Mouse (Mus musculus) kidney, postnatal 36 days (tissue): ENCODE data around the gene Nphp1.

Source experiments
- DNase-seq, 2 experiments: peaks; one replicate each; pipeline ENCODE4 v3.0.0; 2021 to 2022; ENCODE audit warnings: mixed read lengths in 2 of 2

Gene Nphp1

DNA sequence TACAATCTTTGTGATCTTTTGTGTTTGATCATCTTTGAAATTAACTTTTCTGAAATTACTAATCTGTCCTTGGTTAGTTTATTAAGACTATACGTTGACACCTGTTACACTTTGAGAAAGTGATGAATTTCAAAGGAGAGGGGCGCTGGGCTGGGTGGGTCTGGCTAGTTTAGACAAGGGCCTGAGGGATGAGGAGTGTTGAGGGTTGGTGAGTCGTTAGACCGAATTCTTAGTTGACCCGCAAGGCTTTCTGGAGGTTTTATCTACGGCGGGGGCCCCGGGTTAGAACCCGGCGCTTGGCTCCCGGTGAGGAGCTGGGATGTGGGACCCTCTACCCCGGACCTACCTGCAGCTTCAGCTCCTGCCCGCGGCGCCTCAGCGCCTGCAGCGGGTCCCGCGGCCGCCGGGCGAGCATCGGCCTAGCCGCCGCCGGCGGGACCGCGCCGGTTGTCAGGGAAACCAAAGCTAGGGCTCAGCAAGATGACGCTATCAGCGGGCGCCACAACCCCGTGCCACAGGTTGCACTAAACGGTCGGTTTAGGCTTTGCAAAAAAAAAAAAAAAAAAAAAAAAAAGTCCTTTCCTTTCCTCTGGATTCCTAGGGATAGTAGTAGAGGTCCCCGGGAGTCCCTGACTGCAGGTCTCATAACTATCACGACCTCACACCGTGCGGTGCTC is at the start of gene Nphp1:
Gene Nphp1 (minus strand): TSS at position 458 of the 677 bp plus-strand sequence.
- DNase-seq: peak; percentile 92 to 95

DNA sequence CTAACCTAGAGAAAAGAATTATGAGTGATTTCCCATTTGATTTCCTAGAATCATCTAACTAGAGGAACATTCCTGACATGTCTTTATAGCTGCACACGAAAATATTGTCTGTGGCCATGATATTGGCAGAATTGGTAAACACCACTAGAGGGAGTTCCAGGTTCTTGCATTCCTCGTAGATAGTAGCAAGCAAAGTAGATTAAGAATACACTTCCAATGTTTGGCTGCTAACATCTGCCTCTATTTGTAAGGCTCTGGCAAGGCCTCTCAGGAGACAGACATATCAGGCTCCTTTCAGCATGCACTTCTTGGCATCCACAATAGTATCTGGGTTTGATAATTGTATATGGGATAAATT is 44.1 kb upstream of the Nphp1 start:
- peak; percentile 5 to 32 for DNase-seq

DNA sequence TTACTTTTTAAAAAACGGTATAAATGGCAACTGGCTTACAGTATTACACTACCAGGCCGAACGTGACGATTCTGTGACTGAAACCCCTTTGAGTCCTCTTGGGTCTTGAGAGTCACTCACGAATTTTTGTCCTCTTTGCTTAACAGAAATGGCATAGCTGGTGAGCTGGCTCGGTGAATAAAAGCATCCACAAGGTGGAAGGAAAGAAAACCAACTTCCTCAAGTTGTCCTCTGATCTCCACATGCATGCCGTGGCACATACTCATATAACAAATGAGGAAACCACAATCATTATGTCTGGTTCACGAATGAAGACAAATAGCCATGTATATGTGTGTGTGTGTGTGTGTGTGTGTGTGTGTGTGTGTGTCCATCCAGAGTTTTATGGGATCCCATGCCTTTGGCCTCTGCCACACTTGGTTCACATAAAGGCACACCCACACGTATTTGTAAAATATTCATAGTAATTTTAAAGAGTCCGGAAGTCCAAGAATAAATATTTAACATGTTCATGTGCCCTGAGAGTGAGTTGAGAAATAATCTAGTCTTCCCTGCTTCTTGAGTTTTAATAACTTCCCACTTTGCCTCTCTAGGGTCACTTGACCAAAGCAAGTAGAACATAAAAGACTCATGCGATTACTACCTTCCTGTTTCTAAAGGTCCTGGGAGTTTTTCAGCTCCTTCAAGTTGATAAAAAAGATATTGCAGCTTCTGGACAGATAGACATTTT is 43.6 kb upstream of the Nphp1 start:
- DNase-seq: no peak

DNA sequence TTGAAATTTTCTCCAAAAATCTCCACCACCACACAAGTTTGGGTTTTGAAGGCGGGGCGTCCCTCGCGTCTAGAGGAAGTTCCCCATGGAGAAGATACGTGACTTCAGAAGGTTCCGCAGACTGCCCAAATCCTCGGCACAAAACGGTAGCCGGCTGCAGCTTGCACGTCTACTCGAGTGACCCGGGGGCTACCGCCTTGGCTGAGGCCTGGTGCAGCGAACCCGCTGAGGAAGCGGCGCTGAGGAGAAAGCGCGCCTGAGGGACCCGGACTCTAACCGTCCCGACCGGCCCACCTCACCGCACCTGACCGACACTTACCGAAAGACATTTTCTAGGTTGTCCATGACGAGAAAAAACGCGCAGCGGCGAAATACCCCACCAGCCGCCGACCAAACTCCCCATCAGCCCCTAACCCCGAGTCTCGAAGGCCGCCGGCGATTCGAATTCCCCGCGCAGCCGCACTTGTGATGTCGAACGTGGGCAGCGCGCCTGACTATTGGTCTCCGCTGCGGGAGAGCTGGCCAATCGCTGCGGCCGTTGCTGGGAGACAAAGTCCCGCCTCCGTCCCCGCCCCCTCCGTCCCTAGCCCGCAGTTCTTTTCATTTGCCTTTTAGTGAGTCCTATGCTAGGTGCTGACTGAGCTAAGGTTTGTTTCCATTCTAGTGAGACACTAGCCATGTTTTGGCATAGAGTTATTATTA is 42.9 kb upstream of the Nphp1 start, which contains the start of gene Bub1:
Gene Bub1 (minus strand): TSS at position 465 of the 702 bp plus-strand sequence.
- DNase-seq: peak; percentile 96 to 99

DNA sequence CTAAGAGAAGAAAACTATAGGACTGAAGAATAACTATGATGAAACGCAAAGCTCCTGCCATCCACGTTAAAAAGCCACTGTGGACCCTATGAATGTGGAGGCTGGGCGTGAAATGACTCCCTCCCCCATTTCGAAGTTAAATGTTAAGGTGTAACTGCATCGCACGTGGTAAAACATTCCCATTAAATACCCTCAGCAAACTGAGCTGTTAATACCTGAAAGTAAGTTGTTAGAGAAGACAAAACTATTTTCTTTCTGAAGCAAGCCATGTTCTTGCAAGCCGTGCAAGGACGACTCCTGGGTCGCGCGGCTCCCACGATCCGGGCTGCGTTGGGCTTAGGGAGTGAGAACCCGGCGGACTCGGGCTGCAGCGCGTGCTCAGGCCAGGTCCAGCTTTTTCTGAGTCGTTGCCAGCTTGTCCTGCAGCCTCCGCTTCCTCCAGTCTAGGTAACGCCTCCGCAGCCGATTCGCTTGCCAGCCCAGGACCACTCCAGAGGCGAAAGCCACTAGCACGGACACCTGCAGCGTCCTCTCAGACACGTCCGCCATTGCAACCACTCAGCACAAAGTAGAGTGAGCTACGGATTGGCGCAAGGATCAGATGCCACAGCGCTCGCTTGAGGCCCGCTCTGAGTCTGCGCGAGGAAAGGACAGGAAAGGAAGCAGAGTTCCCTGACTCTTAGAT is 3.4 kb upstream of the Nphp1 start, which contains the start of gene Mtln:
Gene Mtln (minus strand): TSS at position 570 of the 685 bp plus-strand sequence.
- peak; percentile 93 for DNase-seq

DNA sequence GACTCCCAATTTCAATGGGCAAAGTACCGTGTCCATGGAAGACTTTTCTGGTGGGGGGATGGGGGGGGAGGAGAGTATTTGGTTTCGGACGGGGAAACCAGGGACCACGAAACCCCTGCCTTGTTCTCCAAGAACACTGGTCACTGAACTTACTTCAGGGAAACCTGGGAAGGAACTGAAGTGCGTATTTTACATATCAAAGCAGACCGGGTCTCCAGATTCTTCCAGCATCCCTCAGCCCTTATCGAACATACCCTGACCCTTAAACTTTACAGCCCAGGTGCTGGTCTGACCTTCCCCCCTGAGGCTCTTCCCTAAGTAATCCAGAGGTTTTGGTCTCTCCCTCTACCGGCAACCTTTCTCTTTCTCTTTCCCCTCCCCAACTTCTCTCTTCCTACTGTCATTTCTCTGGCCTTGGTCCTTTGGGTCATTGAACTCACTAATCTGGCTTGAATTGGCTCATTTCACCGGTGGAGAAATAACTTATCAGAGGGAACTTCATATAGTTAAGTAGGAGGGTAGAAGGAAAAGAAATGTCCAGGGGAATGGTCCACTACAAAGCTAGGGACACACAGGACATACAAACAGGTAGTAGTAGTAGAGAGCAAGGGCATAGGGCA is 1.1 kb upstream of the Nphp1 start:
- DNase-seq: no peak

DNA sequence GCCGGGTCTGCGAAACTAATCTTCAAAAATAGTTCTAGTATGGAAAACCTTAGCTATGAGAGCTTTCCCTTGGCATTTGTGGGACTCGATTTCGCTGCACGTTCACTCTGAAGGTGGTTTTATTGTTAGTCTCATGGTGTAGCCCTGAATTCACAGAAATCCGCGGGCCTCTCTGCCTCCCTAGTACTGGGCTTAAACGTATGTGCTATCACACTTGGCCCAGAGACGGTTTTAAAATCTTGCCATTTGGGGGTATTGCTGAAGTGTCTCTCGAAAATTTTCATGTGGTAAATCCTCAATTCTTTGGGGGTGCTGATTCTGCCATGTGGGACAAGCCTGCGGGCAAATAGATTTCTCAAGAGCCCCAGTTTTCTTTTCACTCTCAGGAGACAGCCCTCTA is 441 bp upstream of the Nphp1 start:
- DNase-seq: no peak

DNA sequence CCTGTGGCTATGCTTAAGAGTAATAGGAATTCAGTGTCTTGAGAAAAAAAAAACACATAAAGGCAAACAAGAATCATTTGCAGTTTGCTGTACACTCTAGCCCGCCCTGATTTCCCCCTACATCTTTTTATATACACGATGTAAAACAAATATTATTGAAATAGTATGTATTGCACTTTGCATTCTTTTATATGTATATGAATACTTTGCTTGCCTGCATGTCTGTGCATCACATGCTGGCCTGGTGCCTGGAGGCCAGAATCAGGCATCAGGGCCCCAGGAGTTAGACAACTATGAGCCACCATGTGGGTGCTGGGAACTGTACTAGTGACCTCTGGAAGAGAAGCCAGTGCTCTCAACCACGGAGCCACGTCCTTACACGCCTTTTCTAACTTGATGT is 1.5 kb downstream of the Nphp1 start:
- DNase-seq: no peak

DNA sequence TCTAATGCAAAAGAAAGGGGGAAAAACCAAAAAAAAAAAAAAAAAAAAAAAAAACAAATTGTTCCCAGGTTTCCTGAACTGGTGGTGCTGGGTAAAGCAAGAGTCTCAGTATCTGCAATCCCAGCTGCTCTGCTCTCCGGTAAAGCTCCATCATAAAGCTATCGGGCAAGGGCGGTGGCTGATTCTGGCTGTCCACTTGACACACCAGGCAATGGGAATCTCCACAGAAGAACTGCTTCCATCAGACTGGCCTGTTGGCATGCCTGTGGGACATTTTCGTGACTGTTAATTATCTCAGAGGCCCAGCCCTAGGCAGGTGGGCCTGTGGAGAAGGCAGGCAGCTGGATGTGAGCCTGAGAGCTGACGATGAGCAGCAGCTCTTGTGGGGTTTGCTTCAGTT is 10.2 kb downstream of the Nphp1 start:
- DNase-seq: no peak

DNA sequence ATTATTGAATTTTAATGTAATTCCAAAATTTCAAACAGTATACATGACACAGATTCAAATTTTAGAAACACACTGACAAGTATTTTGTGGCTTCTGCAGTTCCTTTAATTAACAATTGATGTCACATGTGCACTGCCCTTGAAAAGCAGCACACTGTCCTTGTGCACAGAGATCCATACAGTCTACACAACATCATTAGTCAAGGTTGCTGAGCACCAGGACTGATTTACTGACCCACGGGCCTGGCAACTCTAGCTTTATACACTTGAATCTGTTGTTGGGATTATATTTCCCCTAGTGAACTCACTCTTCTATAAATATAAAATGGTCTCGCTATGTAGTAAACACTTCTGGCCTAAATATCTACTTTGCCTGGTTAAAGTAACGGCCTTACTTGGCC is 13.7 kb downstream of the Nphp1 start:
- DNase-seq: peak in 1 of 2 experiments; percentile 17

DNA sequence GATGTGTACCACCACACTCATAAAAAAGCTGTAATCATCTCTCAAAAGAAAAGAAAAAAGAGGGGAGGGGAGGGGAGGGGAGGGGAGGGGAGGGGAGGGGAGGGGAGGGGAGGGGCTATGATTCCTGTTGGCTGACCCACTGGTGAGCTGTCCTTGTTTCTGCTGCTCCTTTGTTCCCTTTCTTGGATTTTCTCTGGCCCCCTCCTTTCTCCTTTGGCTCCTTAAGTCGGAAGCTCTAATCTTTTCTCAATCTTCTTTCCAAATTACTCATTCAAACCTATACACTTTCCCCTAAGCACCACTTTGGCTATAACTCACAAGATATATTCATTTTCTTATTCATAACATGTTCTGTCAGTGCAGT is 14.1 kb downstream of the Nphp1 start:
- no peak for DNase-seq

DNA sequence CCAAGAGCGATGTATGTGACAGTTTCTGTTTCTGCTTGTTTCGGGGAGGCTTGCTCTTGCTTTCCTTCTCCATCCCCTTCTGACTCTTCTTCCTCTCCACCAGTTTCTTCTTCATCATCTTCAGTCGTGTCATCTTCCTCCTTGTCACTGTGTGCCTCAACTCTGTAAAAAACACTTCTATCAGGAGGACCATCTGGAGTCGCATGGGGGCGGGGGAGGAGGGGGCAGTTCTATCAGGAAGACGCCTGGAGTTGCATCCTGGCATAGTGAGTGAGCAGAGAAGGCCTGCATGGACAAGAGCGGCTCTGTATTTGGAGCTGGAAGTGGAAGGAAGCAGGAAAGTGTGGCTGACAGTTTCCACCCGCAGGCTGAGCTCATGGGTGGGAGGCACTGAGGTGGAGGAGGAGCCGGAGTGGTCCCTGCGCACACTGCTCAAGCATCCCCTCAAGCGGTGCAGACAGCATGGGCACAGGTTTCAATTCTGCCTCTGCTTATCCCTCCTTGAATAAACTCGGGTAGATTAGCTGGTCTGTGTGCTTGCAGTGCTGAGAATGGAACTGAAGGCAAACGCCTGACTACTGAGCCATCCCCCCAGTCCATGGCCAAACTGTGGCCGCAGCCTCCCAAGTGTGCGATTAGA is 14.6 kb downstream of the Nphp1 start:
- no peak for DNase-seq

DNA sequence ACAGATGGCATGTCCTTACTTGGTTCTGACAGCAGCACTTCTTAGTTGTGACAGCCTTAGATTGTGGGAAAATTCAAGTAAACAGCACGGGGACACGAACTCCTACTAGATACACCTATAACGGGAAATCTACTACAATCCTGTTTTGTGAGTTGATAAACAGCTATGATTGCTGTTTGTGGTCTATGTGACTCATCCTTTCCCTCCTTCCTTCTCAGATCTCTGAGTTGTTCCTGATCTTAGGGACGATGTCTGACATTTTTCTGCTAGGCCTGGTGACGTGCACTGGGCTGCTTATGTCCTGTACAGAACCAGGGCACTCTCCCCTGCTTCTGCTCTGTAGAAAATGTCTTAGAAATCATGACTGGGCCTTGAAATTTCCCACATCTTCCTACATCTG is 27.1 kb downstream of the Nphp1 start:
- DNase-seq: no peak

DNA sequence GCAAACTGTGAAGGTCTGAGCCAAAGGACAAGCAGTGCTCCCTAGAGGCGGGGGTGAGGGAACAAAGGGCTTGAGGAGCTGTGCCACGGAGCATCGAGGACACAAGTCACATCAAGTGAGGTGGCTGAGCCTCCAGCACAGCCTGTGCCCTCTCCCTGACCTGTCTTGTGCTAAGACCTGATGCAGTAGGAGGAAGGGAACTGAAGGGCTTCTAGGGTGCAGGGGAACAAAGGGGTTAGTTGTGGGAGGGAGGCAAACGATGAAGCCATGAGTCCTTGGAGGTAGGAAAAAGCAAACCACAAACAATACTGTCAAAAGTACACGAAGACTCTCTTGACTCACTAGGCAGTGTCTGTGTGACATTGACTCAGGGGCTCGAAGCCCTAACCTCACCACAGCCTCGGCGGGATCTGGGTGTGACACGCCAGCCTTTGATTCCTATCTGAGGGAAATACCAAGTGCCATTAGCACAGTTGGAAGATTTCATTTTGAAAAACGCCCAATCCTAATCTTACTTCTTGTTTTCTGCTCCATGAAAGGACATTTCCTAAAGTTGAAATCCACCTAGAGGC is 28.2 kb downstream of the Nphp1 start:
- no peak for DNase-seq

DNA sequence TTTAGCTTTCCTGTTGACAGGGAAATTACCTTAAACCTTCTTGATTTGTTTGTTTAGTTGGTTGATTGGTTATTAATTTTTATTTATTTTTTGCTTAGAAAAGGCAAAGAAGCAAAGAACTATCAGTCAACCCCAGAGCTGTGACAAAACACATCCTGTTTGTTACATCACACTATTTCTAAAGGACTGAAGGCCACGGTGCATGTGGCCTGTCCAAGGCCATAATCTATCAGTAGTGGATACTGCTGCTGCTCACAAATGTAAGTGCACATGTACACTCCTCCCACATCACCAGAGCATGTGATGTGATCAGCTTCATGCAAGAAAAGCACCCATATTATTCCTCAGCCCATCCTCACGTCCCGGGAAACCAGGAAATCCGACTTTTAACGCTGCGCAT is 28.7 kb downstream of the Nphp1 start:
- no peak for DNase-seq

DNA sequence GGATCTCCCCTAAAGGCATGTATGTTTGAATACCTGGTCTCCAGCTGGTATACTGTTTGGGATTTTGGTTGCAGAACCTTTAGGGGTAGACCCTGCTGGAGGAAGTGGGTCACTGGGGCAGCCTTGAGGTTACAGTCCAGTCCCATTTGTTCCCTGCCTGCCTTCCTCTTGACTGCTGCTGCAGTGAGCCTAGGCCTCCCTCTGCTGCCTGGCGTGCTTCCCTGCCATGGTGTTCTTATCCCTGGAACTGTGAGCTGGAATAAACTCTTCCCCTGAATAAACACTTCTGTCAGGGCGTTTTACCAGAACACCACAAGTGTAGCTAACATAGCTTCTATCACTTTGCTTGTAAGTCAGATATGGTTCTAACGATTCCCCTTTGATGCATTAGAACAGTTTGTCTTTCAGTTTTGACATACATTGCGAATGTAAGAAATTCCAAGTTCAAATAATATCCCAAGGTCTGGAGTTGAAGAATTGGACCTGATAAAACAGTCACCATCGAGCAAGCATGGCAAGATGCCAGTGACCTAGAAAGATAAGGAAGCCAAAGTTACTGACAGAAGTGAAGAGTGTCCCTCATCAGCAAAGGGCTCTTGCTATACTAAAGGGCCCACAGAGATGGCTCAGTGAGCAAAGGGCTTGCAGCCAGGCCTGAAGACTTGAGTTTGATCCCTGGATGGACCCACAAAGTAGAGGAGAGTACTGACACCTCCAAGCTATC is 29.4 kb downstream of the Nphp1 start:
- DNase-seq: no peak

DNA sequence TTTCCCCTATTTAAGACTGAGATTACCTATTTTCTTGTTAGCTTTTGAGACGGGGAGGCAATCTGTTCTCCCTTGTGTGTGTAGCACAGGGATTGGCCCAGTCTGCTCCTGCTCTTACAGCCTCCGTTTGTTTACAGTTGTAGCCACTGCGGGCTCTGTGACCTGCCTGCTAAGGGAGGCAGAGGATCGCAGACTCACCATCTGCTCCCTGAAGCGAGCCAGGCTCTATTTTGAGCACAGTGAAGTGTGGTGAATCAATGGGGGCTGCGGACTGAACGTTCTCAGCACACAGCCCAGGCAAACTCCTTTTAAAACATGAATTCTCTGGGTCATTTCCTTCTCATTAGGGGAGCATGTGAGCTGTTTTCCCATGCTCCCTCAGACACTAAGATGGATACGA is 31.5 kb downstream of the Nphp1 start:
- no peak for DNase-seq

DNA sequence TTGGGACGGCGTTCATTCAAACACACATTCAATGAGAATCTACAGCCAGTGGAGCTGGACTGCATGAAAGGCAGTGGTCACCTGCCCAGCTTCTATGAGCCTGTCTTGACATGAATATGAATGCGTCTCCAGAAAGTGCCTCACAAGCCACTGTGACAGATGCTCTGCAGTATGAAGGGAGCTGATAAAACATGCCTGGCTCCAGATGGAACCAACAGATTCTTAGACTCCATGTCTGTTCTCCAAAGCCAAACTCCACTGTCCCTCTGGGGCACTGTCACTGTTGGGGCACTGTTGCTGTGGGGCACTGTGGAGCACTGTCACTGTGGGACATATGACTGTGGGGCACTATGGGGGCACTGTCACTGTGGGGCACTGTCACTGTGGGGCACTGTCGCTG is 34.6 kb downstream of the Nphp1 start:
- DNase-seq: no peak

DNA sequence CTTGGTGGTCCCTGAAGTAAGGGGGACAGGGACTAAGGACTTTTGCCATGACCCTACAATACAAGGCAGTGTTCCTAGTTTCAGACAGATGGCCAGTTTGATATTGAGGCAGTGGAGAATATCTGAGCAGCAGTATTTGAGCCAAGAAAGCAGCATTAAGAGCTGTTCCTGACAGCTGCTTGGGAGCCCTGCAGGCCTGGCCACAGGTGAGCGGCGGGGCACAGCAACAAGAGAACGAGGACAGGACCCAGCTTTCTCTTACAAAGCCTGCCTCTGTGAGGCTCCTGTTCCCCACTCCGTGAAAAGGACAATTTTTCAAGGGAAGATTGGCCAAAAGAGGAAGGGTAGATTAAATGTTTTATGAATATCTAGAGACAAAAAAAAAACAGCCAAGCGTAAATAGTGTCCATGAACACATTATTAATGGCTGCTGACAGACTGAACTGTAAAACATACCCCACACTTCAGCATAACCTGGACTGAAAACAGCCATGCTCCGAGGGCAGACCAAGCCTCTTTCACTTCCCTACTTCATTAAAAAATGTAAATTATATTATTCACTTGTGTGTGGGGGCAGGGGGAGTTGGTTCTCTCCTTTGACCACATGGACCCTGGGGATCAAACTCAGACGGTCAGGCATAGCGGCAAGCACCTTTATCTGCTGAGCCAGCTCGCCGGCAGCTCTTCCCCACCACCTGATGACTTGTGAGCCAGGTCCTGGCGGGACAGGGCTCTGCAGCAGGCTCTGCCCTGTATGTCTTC is 36.7 kb downstream of the Nphp1 start:
- DNase-seq: no peak

DNA sequence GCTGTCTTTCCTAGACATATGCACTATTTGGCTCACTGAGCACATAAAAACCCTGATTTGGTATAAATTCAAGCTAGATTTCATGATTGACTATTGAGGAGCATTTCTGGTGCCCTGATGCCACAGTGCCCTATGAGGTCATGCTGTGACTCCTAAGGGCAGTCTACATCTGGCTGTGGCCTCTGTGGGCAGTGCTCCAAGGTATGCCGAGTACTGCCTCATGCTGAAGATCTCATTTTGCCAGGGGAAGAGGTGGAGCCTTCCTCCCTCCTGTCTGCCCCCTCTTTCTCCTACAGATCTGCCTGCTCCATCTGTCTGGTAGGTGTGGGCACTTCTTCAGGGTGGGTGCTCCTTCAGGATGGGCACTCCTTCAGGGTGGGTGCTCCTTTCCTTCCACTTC is 39.3 kb downstream of the Nphp1 start:
- no peak for DNase-seq

DNA sequence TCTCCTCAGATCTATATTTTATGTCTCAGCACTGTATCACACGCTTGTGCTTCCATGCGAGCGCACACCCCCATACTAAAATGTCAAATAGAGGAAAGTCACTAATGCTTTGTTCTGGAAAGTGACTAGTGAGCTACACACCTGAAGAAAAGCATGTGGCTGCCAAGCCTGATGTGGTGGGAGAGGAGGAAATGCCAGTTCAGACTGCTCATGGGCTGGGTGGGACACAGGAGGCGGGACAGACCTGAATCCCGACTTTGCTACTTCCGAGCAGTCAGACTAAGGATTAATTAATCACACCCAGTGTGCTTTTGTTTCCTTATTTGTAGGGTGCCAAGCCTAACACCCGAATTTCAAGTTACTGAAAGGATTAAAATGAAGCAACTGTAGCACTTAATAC is 40.4 kb downstream of the Nphp1 start:
- no peak for DNase-seq
